Mouse (Mus musculus) Muller cell, postnatal 12 days (primary cell): ENCODE measurements around the gene Six1.

Experiments
- DNase-seq: peaks from one replicate; pipeline ENCODE4 v3.0.0-alpha.2; 2015; ENCODE audit errors: inconsistent ontology term

The Six1 gene

GRCm38 (mm10) chr12:73049520-73050225, 4.0 kb downstream of the Six1 start:
- no peak for DNase-seq

GRCm38 (mm10) chr12:73048537-73048936, 5.2 kb downstream of the Six1 start:
- no peak for DNase-seq

DNA sequence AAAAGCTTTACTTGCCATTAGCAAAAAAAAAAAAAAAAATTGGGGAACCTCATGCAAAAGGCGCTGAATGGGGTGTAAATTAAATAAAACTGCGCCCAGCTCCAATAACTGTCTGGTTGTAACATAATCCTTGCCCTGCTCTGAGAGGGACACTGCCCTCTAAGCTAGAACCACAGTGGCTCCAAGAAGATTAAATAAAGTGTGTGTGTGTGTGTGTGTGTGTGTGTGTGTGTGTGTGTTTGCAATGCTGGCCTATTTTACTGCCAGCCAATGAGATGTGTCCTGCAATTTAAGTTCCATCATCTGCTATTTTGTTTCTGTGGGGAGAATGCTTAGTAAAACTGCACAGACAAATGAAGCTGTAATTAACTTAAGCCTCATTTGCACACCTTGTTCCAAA, 6.1 kb downstream of the Six1 start:
- no peak for DNase-seq

GRCm38 (mm10) chr12:73046607-73047180, 7.0 kb downstream of the Six1 start:
- peak; percentile 91 for DNase-seq

DNA sequence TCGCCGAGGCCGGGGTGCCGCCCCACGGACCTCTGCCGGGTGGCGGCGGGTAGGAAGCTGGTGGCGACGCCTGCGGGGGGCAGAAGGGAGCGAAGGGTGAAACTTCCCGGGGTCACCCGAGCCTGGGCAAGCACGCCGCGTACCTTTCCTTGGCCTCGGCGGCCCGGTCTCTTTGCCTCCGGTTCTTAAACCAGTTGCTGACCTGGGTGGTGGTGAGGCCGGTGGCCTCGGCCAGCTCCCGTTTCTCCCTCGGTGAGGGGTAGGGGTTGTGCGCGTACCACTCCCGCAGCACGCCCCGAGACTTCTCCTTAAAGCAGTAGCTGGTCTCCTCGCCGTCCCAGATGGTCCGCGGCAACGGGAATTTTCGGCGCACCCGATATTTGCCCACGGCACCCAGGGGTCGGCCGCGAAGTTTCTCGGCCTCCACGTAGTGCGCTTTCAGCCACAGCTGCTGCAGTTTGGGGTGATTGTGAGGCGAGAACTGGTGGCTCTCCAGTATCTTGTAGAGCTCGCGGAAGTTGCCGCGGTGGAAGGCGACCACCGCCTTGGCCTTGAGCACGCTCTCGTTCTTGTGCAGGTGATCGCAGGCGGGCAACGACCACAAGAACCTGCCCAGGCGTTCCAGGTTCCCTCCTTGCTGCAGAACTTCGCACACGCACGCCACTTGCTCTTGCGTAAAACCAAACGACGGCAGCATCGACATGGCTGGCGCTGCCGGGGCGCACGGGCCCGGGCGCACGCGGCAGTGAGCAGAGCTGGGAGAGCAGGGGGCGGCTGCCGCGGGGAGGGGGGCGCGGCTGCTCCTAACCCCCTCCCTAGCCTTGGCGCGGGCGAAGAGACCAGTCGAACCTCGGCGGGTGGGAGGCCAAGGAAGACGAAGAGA, 7.7 kb downstream of the Six1 start:
- peak; percentile 62 for DNase-seq

- DNase-seq, result peak; percentile 75
Observed at GRCm38 (mm10) chr12:73045046-73045723, 8.5 kb downstream of the Six1 start.

DNA sequence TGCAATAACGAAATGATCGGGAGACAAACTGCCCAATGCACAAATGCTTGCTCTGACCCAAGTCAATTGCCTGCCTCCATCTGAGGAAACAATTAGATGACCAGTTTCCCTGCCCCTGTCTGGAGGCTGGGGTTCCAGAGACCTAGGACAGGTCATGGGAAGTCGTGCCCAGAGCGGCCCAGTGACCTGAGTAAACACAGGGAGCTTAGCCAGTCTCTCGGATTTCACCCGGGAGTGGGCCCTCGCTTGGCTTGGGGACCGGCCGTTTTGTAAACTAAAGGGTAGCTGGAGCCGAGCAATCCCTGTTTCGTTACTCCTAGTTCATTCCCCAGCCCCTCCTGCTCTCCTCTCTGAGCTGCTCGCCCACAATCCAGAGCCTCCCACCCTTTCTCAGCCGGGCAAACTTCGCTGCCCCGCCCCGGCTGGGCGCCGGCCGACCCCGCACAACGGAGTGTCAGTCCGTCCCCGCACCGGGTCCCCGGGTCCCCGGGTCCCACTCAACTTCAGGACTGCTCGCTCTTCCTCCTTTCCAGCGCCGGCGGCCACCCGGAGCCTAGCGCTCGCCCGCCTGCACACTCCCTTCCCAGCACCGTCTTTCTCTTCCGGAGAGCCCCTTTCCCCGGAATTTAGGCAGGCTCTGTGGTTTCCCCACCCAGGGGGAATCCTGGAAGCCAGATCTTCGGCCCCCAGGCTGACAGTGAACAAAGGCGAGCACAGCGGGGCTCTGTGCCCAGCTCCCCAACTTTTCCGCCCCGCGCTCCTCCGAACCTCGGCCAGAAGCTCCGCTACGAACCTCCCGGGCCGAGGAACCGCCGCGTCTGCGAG, 9.3 kb downstream of the Six1 start:
- DNase-seq, result peak; percentile 66

DNA sequence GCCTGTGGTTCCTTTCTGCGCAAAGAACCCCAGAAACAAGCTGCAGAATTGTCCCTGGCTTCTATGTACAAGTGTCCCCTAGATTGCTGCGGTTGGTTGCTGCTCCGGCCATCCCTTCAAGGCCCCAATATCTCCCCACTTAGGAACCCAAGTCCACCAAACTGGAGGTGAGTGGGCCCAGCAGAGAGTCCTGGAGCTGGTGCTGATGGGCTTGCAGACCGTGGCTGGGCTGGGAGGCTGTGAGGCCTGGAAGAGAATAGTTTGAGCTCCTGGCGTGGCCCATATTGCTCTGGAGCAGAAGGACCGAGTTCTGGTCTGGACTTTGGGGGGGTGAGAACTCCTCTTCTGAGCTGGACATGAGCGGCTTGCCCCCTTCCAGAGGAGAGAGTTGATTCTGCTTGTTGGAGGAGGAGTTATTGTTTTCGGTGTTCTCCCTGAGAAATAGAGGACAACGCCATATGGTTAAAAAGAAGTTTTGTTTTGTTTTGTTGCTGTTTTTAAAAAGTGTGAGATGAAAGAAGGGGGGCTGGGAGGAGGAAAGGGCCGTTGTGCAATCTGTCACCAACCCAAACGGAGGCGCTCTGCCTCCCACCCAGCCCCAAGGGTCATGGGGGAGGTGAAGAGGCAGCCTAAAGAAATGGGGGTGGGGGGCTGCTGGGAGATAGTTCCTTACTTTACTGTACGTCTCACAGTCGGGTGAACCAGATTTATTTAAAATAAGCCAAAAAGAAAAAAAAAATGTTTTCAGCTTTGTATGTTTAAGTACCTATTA, 10.1 kb downstream of the Six1 start:
- DNase-seq, result no peak

DNA sequence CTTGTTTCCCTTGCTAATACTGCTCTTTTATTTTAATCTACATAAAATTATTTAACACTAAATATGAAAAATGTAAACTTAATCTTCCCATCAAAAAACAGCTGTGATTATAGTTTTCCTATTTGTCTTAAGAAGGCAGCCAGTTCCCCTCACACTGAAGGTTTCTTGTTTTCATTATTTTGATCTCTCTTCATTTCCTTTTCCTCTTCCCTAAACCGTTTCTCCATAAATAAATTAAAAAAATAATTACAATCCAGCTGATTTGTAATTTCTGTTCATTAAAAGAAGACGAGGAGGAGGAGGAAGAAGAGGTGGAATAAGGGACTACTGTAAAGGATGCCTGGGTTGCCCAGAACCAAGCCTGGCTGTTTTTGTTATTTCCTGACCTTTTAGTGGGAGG, 10.8 kb downstream of the Six1 start:
- no peak for DNase-seq

DNA sequence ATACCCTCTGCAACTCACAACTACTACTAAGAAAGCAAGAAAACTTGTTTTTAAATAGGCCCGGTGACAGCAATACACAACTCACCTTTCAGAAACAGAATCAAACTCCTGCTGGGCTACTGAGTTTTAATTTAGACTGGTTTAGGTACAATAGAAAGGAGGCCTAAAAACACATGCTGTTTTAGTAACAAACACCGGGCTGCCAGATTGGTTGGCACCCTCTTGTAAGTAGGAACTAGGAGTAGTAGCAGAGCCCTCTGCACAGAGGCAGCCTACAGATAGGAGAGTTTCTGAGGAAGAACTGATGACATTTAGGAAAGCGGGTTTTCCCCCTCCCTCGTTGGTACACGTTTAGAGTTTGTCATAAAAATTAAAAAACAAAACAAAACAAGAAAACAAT, 11.3 kb downstream of the Six1 start:
- no peak for DNase-seq

- DNase-seq, result no peak
Observed at GRCm38 (mm10) chr12:73041256-73041630, 12.4 kb downstream of the Six1 start.

- no peak for DNase-seq
Observed at GRCm38 (mm10) chr12:73040563-73041255, 13.0 kb downstream of the Six1 start.

DNA sequence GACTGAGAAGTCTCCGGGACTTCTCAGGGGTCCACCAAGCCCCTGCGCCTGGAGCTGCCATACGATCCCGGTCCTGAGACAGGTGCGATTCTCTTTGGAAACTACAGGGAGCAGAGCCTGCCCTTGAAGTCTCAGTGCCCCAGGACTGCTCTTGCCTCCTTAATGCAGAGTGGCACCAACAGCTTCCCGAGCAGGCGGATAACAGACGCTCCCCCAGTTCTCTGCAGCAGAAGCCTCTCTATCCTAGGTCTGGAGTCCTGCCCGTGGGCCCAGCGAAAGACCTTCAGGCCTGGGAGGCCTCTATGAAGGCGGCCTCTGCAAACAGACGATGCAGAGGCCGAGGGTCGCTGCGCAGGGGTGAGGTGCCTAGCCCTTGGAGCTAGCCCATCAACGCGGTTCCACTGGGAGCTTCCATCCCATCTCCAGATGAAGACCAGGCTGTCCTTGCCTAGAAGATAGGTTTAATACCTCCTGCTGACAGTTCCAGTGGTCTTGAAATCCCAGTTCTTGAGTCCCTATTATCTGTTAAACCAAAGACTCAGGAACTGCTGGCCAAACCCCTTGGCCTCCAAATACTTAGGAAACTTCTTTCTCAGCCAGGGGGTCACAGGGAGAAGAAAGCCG, 13.6 kb downstream of the Six1 start:
- no peak for DNase-seq

- DNase-seq, result no peak
Observed at GRCm38 (mm10) chr12:73038992-73039938, 14.4 kb downstream of the Six1 start.

DNA sequence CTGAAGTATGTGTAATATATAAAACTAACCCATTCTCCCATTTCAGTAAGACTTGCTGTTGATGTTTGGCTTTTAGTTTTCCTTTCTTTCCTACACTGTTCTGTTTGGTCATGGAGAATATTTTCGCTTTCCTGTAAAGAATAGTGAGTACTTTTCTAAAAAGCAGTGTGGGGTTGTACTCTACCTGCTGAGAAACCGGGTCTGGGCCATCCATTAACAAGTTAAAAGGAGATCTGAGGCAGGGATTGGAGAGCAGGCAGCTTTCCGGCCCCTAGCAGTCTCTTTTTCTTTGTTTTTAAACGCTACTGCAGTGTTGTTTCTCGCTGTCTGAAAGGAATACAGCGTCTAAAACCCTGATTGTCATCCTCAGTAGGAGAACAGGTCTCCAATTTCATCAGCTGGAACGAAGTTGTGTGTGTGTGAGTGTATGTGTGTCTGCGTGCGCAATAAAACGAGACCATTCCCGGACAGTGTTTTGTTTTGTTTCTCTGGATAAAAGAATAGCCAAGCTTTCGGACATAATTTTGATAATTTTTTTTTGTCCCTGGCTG, 15.2 kb downstream of the Six1 start:
- DNase-seq, result no peak

- no peak for DNase-seq
Observed at GRCm38 (mm10) chr12:73037385-73038160, 16.1 kb downstream of the Six1 start.
